In genomic region chr5:71092475-71092874, GRCm38 (mm10) we compare ENCODE assay signal across 8 mouse cellular contexts. TPM values are rescaled to one million over a fixed set of nuclear protein-coding genes. Genes with fewer than 3 reads are reported as not detected.
DNase-seq lines count a peak whose midpoint lies in the region; ATAC-seq lines count a peak whose summit lies in the region.

No protein-coding gene starts in this region.

- H3K36me3 ChIP-seq in forebrain, embryonic 11.5 days (ENCODE audit: control insufficient read depth, insufficient read depth, low read length), result no peaks in the 10 kb centered on the region
- no peaks in the 10 kb centered on the region for H3K36me3 ChIP-seq in forebrain, embryonic 12.5 days (replicated peaks)
- no peaks in the 10 kb centered on the region for H3K36me3 ChIP-seq in neural tube, embryonic 15.5 days

- no peaks in the 10 kb centered on the region for H3K27me3 ChIP-seq in forebrain, embryonic 11.5 days (ENCODE audit: control insufficient read depth, insufficient read depth, low read length)
- no peaks in the 10 kb centered on the region for H3K27me3 ChIP-seq in forebrain, embryonic 12.5 days
- no peaks in the 10 kb centered on the region for H3K27me3 ChIP-seq in neural tube, embryonic 15.5 days (replicated peaks)

- no peak overlapping the region for H3K27ac ChIP-seq in forebrain, embryonic 11.5 days (ENCODE audit: low read depth, low read length)
- no peak overlapping the region for H3K27ac ChIP-seq in forebrain, embryonic 12.5 days
- H3K27ac ChIP-seq in neural tube, embryonic 15.5 days (replicated peaks), result no peak overlapping the region

- no peaks in the 10 kb centered on the region for H3K4me1 ChIP-seq in forebrain, embryonic 11.5 days (replicated peaks; ENCODE audit: control insufficient read depth, insufficient read depth, low read length)
- H3K4me1 ChIP-seq in forebrain, embryonic 12.5 days, result peaks cover 11% of the 10 kb centered on the region
- H3K4me1 ChIP-seq in neural tube, embryonic 15.5 days, result peaks cover 24% of the 10 kb centered on the region

- H3K9ac ChIP-seq in forebrain, embryonic 11.5 days (ENCODE audit: low read length), result no peak overlapping the region
- H3K9ac ChIP-seq in forebrain, embryonic 12.5 days, result no peak overlapping the region
- H3K9ac ChIP-seq in neural tube, embryonic 15.5 days (replicated peaks), result no peak overlapping the region

- H3K4me2 ChIP-seq in forebrain, embryonic 11.5 days (ENCODE audit: low read depth, low read length, severe bottlenecking), result no peak overlapping the region
- no peak overlapping the region for H3K4me2 ChIP-seq in forebrain, embryonic 12.5 days
- H3K4me2 ChIP-seq in neural tube, embryonic 15.5 days, result peak overlapping the region; percentile 29; the same call in 1 of the 2 replicates

- H3K9me3 ChIP-seq in forebrain, embryonic 11.5 days (ENCODE audit: control insufficient read depth, low read length), result no peaks in the 10 kb centered on the region
- no peaks in the 10 kb centered on the region for H3K9me3 ChIP-seq in forebrain, embryonic 12.5 days
- H3K9me3 ChIP-seq in neural tube, embryonic 15.5 days (replicated peaks), result no peaks in the 10 kb centered on the region

- no peak overlapping the region for H3K4me3 ChIP-seq in forebrain, embryonic 11.5 days (ENCODE audit: low read depth, low read length)
- no peak overlapping the region for H3K4me3 ChIP-seq in forebrain, embryonic 12.5 days (replicated peaks)
- no peak overlapping the region for H3K4me3 ChIP-seq in neural tube, embryonic 15.5 days (replicated peaks)

- no peak for ATAC-seq in forebrain, embryonic 11.5 days (replicated peaks; ENCODE audit: low FRiP score)
- no peak for ATAC-seq in forebrain, embryonic 12.5 days (ENCODE audit: low FRiP score)
- ATAC-seq in neural tube, embryonic 15.5 days (ENCODE audit: low FRiP score), result no peak
- ATAC-seq in activated CD4-positive, CD25-positive, alpha-beta regulatory T cell, adult 4 months, result no peak
- no peak for ATAC-seq in inflammation-experienced regulatory T-cells, adult 6 months

- peak; percentile 72 for DNase-seq in forebrain, embryonic 11.5 days (ENCODE audit: low spot score)
- peak; percentile 14 for DNase-seq in embryo, embryonic 11.5 days (ENCODE audit: low read depth, low spot score)
- DNase-seq in left cerebral cortex, adult 11 months (ENCODE audit: low spot score), result peak; percentile 51
- DNase-seq in thymus, postnatal 14 days, result no peak

RNA-seq across cellular contexts. Expression of gene Gabra2, which starts 3.2 kb away (rescaled TPM):
- 4.9 and 6.4 TPM in 2 replicates for polyA plus RNA-seq in forebrain, embryonic 11.5 days (2014; fragmentation: Nextera tagmentation; extraction: Ambion mirVana)
- 14.0 and 16.8 TPM in 2 replicates for polyA plus RNA-seq in forebrain, embryonic 12.5 days (2016; fragmentation: Nextera tagmentation; extraction: Ambion mirVana)
- 42.8 and 54.0 TPM in 2 replicates for polyA plus RNA-seq in neural tube, embryonic 15.5 days (2015; fragmentation: Nextera tagmentation; extraction: Ambion mirVana)
- polyA plus RNA-seq in activated CD4-positive, CD25-positive, alpha-beta regulatory T cell, adult 4 months (2017; shearing (Covaris generic)), result not detected
- polyA plus RNA-seq in inflammation-experienced regulatory T-cells, adult 6 months (2017; shearing (Covaris generic)), result under 1 TPM in 1 of 3 experiments, not detected in 2; 0.08 TPM
